Mouse (Mus musculus) limb, embryonic 14.5 days (tissue): ENCODE measurements around the gene Trim63. TPM values are rescaled to one million over a fixed set of nuclear protein-coding genes. Genes with fewer than 3 reads are reported as not detected.
A peak's percentile ranks its signal among the peaks of the same experiment; 100 is the strongest.

Experiments
- ATAC-seq: fragments of 200-750 bp; cut with Nextera tagmentation; 2 replicates; pipeline ENCODE4 v1.8.0; 2017; ENCODE audit warnings: low read depth, moderate number of reproducible peaks, moderate TSS enrichment; ENCODE audit not compliant: low FRiP score
- DNase-seq: peaks from one replicate; pipeline ENCODE4 v3.0.0-alpha.2; 2015; ENCODE audit warnings: low spot score
- H3K27ac ChIP-seq: fragments of 300-500 bp; sonication (generic); replicated peaks from 2 replicates; pipeline ENCODE4 v1.5.1; 2014; ENCODE audit warnings: low read depth, mild to moderate bottlenecking, low read length, moderate library complexity, mixed read lengths
- H3K27me3 ChIP-seq: fragments of 300-500 bp; sonication (generic); 2 replicates; pipeline ENCODE4 v1.6.1; 2014; ENCODE audit warnings: low read length, mixed read lengths; ENCODE audit not compliant: control insufficient read depth, insufficient read depth
- H3K36me3 ChIP-seq: fragments of 300-500 bp; sonication (generic); 2 replicates; pipeline ENCODE4 v1.6.1; 2014; ENCODE audit warnings: mild to moderate bottlenecking, low read length, moderate library complexity, mixed read lengths; ENCODE audit not compliant: control insufficient read depth, insufficient read depth
- H3K4me1 ChIP-seq: fragments of 300-500 bp; sonication (generic); 2 replicates; pipeline ENCODE4 v1.6.1; 2014; ENCODE audit warnings: antibody characterized with exemption, low read length, mixed read lengths; ENCODE audit not compliant: control insufficient read depth, insufficient read depth
- H3K4me2 ChIP-seq: fragments of 300-500 bp; sonication (generic); replicated peaks from 2 replicates; pipeline ENCODE4 v1.6.1; 2014; ENCODE audit warnings: low read depth, mild to moderate bottlenecking, low read length, moderate library complexity; ENCODE audit not compliant: severe bottlenecking
- H3K4me3 ChIP-seq: fragments of 300-500 bp; sonication (generic); replicated peaks from 2 replicates; pipeline ENCODE4 v1.5.1; 2014; ENCODE audit warnings: low read length
- H3K9ac ChIP-seq: fragments of 300-500 bp; sonication (generic); 2 replicates; pipeline ENCODE4 v1.6.1; 2014; ENCODE audit warnings: mild to moderate bottlenecking, low read depth, low read length, moderate library complexity; ENCODE audit not compliant: severe bottlenecking
- H3K9me3 ChIP-seq: fragments of 300-500 bp; sonication (generic); 2 replicates; pipeline ENCODE4 v1.6.1; 2016; ENCODE audit warnings: low read length; ENCODE audit not compliant: control insufficient read depth
- POLR2A ChIP-seq: fragments of 200-500 bp; IDR thresholded peaks from 2 replicates; pipeline ENCODE4 v1.8.0; 2012; ENCODE audit warnings: inconsistent platforms, mild to moderate bottlenecking, moderate library complexity, borderline replicate concordance; ENCODE audit not compliant: insufficient read depth, insufficient read length; ENCODE audit errors: extremely low read depth
- WGBS: fragments of 180-500 bp; shearing (Covaris S2); extraction: QIAGEN DNeasy Blood & Tissue Kit; methylation state at CpG from one replicate; pipeline ENCODE4 v1.1.7; 2014; 5-methylcytosine and 5-hydroxymethylcytosine counted together
- polyA plus RNA-seq, 2 experiments: library from polyadenylated mRNA; depleted of rRNA in 1 of 2; stranded (reverse) in 1 of 2; unstranded in 1 of 2; fragments of >200 nt; fragmentation: Nextera tagmentation in 1 of 2; extraction: Ambion mirVana in 1 of 2; gene quantifications; 2 replicates each; pipeline versions ENCODE4 v1.2.1 to v1.2.3; 2012 to 2014

Gene Trim63
- polyA plus RNA-seq, 2 experiments: 1.4 to 5.1 TPM

DNA sequence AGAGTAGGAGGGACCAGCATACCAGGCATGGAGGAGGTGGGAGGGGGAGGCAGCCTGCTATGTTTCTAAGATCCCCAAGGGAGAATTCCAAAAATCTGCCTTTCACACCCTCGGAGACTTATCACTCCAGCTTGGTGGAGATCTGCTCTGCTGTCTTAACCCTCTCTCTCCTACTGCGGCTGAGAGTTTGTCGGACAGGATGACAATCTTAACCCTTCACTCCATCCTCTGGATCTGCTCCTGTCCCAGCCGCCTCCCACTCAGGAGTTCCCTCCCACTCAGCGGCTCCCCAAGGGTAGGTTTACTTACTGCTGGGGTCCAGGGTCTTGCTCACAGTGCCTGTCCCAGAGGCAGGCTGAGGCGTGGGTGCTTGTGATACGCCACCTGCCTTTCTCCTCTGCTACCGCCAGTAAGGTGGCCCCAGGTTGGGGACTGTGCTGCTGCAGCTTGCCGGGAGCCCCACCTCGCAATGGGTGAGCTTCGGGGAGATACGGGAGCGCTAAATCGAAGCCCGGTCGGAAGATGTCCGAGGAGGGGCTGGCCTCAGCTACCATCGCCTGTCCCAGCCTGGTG lies 55.8 kb downstream of the Trim63 start:
- H3K4me3 ChIP-seq: peak overlapping the region; percentile 49
- H3K27ac ChIP-seq: no peak overlapping the region
- no peaks in the 10 kb centered on the region for H3K36me3 ChIP-seq
- ATAC-seq (no peak), DNase-seq (no peak)
- peak overlapping the region; percentile 86 for H3K4me2 ChIP-seq
- WGBS: 4% methylated on average over 18 of the region's 18 CpGs
- TF ChIP-seq POLR2A: no peak
- peaks cover 15% of the 10 kb centered on the region for H3K4me1 ChIP-seq
- H3K9ac ChIP-seq: peak overlapping the region; percentile 48; the same call in 1 of the 2 replicates
- no peaks in the 10 kb centered on the region for H3K9me3 ChIP-seq
- peaks cover 31% of the 10 kb centered on the region for H3K27me3 ChIP-seq

DNA sequence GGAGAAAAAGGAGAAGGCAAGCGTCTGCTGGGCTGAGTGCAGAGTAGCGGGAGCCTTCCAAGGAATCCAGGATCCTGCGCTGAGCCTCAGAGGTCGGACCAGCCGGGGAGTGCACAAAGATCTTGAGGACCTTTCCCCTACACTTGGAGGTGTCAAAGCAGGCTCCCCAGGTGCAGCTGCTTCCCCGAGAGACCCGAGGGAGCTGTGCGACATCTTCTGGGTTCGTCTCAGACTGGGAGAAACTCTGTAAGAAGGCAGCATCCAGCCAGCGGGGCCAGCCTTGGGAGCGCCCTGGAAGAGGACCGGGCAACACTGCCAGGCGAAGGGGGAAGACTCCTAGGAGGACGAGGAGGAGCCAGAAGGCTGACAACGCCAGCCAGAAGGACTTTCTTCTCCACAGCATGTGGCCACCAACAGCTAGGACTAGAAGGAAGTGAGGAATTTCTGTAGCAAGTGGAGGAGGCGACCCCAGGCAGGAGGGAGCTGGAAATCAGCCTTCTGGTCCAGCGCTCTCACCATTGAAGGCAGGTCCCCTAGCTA lies 56.5 kb downstream of the Trim63 start:
- Histone ChIP-seq H3K36me3 (no peaks in the 10 kb centered on the region), H3K4me2 (peak overlapping the region; percentile 86), H3K27me3 (peaks cover 31% of the 10 kb centered on the region), H3K4me3 (peak overlapping the region; percentile 49), H3K27ac (no peak overlapping the region), H3K9ac (peak overlapping the region; percentile 48; the same call in 1 of the 2 replicates), H3K4me1 (peaks cover 15% of the 10 kb centered on the region), H3K9me3 (no peaks in the 10 kb centered on the region)
- no peak for TF ChIP-seq POLR2A
- ATAC-seq (no peak), DNase-seq (no peak)
- WGBS: under 1% methylated on average over 17 of the region's 17 CpGs

DNA sequence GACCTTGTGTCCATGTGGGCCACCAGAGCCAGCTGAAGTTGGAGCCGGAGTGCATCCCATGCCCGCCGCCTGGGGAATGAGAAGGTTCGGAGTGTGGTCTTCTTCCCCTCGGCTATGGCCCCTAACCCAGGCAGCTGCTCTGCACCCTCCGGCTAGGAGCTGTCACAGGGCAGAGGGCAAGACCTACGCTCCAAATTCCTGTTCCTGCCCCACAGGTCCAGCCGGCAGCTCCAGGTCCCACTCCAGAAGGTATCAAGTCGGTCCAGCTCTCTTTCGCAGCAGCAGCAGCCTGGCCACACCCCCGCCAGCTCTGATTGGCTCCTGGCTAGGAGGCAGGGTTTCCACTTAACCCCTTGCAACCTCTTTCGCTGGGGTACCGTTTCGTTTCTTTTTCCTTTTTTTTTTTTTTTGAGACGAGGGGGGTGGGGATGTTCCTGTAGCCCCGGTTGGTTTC lies 57.4 kb downstream of the Trim63 start:
- Histone ChIP-seq H3K4me1 (peaks cover 15% of the 10 kb centered on the region), H3K9ac (peak overlapping the region; percentile 48), H3K27ac (no peak overlapping the region), H3K4me3 (peak overlapping the region; percentile 49), H3K36me3 (no peaks in the 10 kb centered on the region), H3K4me2 (peak overlapping the region; percentile 86), H3K9me3 (no peaks in the 10 kb centered on the region), H3K27me3 (peaks cover 31% of the 10 kb centered on the region)
- DNase-seq (peak; percentile 79), ATAC-seq (peak; percentile 88)
- WGBS: under 1% methylated on average over 16 of the region's 16 CpGs
- TF ChIP-seq POLR2A: no peak

DNA sequence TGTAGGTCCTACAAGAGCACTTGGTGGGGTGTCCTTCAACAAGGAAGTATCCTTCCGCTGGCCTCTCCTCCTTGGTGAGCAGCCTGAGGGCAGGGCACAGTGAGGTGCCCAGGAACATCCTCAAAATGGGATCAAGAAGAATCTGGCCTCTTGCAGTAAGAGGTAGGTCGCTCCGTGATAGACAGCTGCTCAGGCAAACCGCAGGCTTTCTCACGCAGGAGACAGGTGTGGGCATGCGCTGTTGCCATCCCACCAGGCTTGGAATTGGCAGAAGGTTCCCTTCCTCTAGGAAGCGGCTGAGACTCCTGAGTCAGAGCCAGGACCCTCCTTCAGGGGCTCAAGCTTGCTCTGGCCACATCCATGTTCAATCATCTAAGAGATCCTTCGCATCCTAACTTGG lies 58.4 kb downstream of the Trim63 start:
- no peaks in the 10 kb centered on the region for H3K36me3 ChIP-seq
- DNase-seq (no peak), ATAC-seq (no peak)
- H3K9ac ChIP-seq: no peak overlapping the region
- no peak overlapping the region for H3K4me3 ChIP-seq
- no peaks in the 10 kb centered on the region for H3K9me3 ChIP-seq
- H3K27me3 ChIP-seq: peaks cover 31% of the 10 kb centered on the region
- H3K4me1 ChIP-seq: peaks cover 19% of the 10 kb centered on the region
- 77% methylated on average over 8 of the region's 8 CpGs for WGBS
- TF ChIP-seq POLR2A: no peak
- no peak overlapping the region for H3K27ac ChIP-seq
- no peak overlapping the region; the same call in 1 of the 2 replicates for H3K4me2 ChIP-seq

DNA sequence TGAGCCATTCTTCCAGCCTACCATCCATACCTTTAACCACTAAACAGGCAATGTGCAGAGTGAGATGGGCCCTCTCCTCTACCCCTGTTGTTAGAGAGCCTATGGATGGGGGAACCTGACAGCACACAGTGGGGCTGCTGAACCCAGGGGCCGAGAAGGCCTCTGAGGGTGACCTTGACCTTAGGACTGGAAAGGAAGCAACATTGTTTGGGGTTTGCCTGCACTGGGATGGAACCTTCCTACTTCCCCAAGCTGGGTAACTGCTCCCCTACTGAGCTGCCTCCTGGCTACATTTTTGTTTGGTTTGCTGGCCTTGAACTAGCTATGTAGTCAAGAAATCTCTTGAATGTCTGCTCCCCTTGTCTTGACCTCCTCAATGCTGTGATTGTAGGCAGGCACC lies 59.4 kb downstream of the Trim63 start:
- Histone ChIP-seq H3K27ac (no peak overlapping the region), H3K4me3 (no peak overlapping the region), H3K4me2 (no peak overlapping the region)

More for the DNA sequence above, 59.4 kb downstream of the Trim63 start:
- Histone ChIP-seq H3K36me3 (no peaks in the 10 kb centered on the region), H3K9me3 (no peaks in the 10 kb centered on the region), H3K9ac (no peak overlapping the region), H3K27me3 (peaks cover 30% of the 10 kb centered on the region), H3K4me1 (peaks cover 22% of the 10 kb centered on the region)
- ATAC-seq: no peak
- no peak for TF ChIP-seq POLR2A
- no peak for DNase-seq
- 63% methylated on average over 1 of the region's 1 CpGs for WGBS
